Mouse (Mus musculus) brain, embryonic 14.5 days (tissue): ENCODE results near the gene Mpdu1.
"Not testable (repeated sequence)": the region's sequence is repeated elsewhere in the genome, so short reads cannot be mapped to it uniquely, and the experiment has no call there.

ENCODE experiments used
- CTCF ChIP-seq: fragments of 200-500 bp; IDR thresholded peaks from 2 replicates; pipeline ENCODE4 v1.5.1; 2012; ENCODE audit warnings: inconsistent platforms, mild to moderate bottlenecking, moderate library complexity, borderline replicate concordance; ENCODE audit not compliant: insufficient read depth, insufficient read length; ENCODE audit errors: extremely low read depth
- POLR2A ChIP-seq: fragments of 200-500 bp; IDR thresholded peaks from 2 replicates; pipeline ENCODE4 v1.6.1; 2012; ENCODE audit warnings: mild to moderate bottlenecking, inconsistent platforms, borderline replicate concordance; ENCODE audit not compliant: poor library complexity, insufficient read depth, insufficient read length, severe bottlenecking; ENCODE audit errors: extremely low read depth

GRCm38 (mm10) chr11:69703381-69703780 is 40.9 kb upstream of the Mpdu1 start:
- not testable (repeated sequence) for TF ChIP-seq POLR2A, CTCF
